ENCODE assay signal across 10 mouse cellular contexts in the genomic region with DNA sequence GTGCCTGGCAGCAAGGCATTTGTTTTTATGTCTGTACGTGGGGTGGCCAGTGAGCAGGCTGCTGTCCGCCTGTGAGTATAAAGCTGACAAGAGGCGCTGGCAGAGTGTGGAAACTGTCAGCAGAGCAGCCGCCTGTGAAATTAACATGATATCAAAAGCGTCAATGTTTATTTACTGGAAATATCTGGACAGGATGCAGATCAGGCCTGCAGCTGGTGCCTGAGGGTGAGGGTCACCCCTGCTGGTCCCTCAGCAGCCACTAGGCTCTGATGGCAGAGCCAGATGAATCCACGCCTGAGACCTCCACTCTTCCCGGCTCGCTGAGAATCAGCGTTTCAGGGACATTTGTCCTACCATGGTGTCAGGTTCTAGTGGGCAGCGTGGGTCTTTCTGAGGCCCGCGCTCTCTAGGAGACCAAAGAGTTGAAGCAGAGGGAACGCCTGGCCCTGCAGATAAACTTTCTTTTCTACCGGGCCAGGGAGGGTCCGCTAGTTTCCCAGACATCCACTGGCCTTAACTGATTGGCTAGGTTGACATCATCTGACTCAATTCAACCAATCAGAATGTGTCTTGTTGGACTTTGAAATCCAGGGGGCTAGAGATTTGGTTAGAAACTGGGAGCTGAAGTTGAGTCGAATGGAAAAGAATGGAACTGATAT.
DNase-seq lines count a peak whose midpoint lies in the region; ATAC-seq and TF ChIP-seq lines count a peak whose summit lies in the region.
"Had no signal": no experiment of that assay in that cellular context is flagged by ENCODE, and none has a peak within 500 bp of the region (broad histone marks: within the 10 kb centered on the region; RNA-seq: fewer than 3 reads in every experiment).

No protein-coding gene starts in this region.

- H3K9ac ChIP-seq in hindbrain, embryonic 16.5 days (ENCODE audit: low read depth, low read length) = no peak overlapping the region

- no peak for DNase-seq in heart, embryonic 10.5 days (ENCODE audit: low spot score)
- DNase-seq in heart, postnatal 36 days = no peak
- DNase-seq in testis, postnatal 10 days (ENCODE audit: low spot score) = no peak
- no peak for DNase-seq in T-cell, adult 2 months (ENCODE audit: low spot score)
- no peak for DNase-seq in spleen, postnatal 14 days (ENCODE audit: low spot score in 2 of 2)
- no peak for DNase-seq in layer of hippocampus, adult 9-10 months (ENCODE audit: low spot score)
- DNase-seq: thymus, adult 2 months had no signal

- no peaks in the 10 kb centered on the region for H3K36me3 ChIP-seq in heart, embryonic 10.5 days
- no peaks in the 10 kb centered on the region for H3K36me3 ChIP-seq in testis, adult 2 months (ENCODE audit: control insufficient read depth, insufficient read depth, low read length)
- H3K36me3 ChIP-seq in hindbrain, embryonic 16.5 days (ENCODE audit: control insufficient read depth, insufficient read depth, low read length) = no peaks in the 10 kb centered on the region

- TF ChIP-seq CTCF in testis, adult 2 months (IDR thresholded peaks at IDR 0.05; ENCODE audit: control insufficient read depth, insufficient read depth, insufficient replicate concordance, low read depth, low read length) = no peak

- ATAC-seq in hindbrain, embryonic 16.5 days = no peak; the same call in 1 of the 2 replicates

- H3K4me1 ChIP-seq in heart, embryonic 10.5 days = peaks cover 43% of the 10 kb centered on the region
- H3K4me1 ChIP-seq in testis, adult 2 months (ENCODE audit: control insufficient read depth, insufficient read depth, low read length) = peaks cover 4% of the 10 kb centered on the region; the same call in 1 of the 2 replicates
- peaks cover 38% of the 10 kb centered on the region for H3K4me1 ChIP-seq in hindbrain, embryonic 16.5 days (ENCODE audit: control insufficient read depth, insufficient read depth, low read depth, low read length)

- H3K4me3 ChIP-seq in heart, embryonic 10.5 days = peak overlapping the region; percentile 22; the same call in 1 of the 2 replicates
- peak overlapping the region; percentile 65 for H3K4me3 ChIP-seq in testis, adult 2 months (ENCODE audit: control insufficient read depth, low read depth, low read length)
- no peak overlapping the region for H3K4me3 ChIP-seq in hindbrain, embryonic 16.5 days (ENCODE audit: low read length)
- H3K4me3 ChIP-seq: megakaryocyte, embryonic 14.5 days had no signal

- intact Hi-C loops in heart, postnatal 36 days (cut with DNase I) = no loop called here

- WGBS in heart, embryonic 10.5 days = 49% methylated on average over 16 of the region's 16 CpGs
- WGBS in hindbrain, embryonic 16.5 days = 54% methylated on average over 16 of the region's 16 CpGs

- H3K27me3 ChIP-seq in heart, embryonic 10.5 days (ENCODE audit: insufficient read depth, poor library complexity, severe bottlenecking) = peaks cover 41% of the 10 kb centered on the region
- H3K27me3 ChIP-seq in testis, adult 2 months (ENCODE audit: control insufficient read depth, insufficient read depth, low read length) = no peaks in the 10 kb centered on the region
- H3K27me3 ChIP-seq in hindbrain, embryonic 16.5 days (replicated peaks; ENCODE audit: control insufficient read depth, insufficient read depth, low read length) = no peaks in the 10 kb centered on the region

- no peaks in the 10 kb centered on the region for H3K9me3 ChIP-seq in heart, embryonic 10.5 days
- no peaks in the 10 kb centered on the region for H3K9me3 ChIP-seq in hindbrain, embryonic 16.5 days (ENCODE audit: control insufficient read depth, low read length)
- H3K9me3 ChIP-seq: megakaryocyte, embryonic 14.5 days had no signal

- TF ChIP-seq POLR2A in testis, adult 2 months (IDR thresholded peaks at IDR 0.05; ENCODE audit: control insufficient read depth, low read depth, low read length) = no peak

- H3K27ac ChIP-seq in heart, embryonic 10.5 days = peak overlapping the region; percentile 42; the same call in 1 of the 2 replicates
- H3K27ac ChIP-seq in testis, adult 2 months (ENCODE audit: control insufficient read depth, insufficient read depth, low read depth, low read length) = no peak overlapping the region
- 0 out of 2 replicates have a peak overlapping the region, but pooled peaks have one; percentile 34 for H3K27ac ChIP-seq in hindbrain, embryonic 16.5 days (ENCODE audit: low read depth, low read length)

- peak overlapping the region; percentile 32; the same call in 1 of the 2 replicates for H3K4me2 ChIP-seq in hindbrain, embryonic 16.5 days (ENCODE audit: low read length)
